Mouse (Mus musculus) ES-Bruce4 (cell line): ENCODE measurements at regions not wholly inside any gene's neighbourhood (a gene's known extent, or its start where the extent isn't known, plus 50 kb on each side); places are given as distances from the start of the nearest gene placed in this dataset.

ENCODE experiments used
- H3K27ac ChIP-seq: 2 replicates; pipeline ENCODE4 v1.5.1; 2012; ENCODE audit warnings: low read length, inconsistent platforms; ENCODE audit not compliant: insufficient read depth
- H3K27me3 ChIP-seq: 2 replicates; pipeline ENCODE4 v1.6.1; 2012; ENCODE audit warnings: mild to moderate bottlenecking, low read length, inconsistent platforms; ENCODE audit not compliant: control insufficient read depth, poor library complexity, insufficient read depth, severe bottlenecking
- H3K36me3 ChIP-seq: 2 replicates; pipeline ENCODE4 v1.6.1; 2012; ENCODE audit warnings: inconsistent platforms, mild to moderate bottlenecking, low read length, moderate library complexity; ENCODE audit not compliant: control insufficient read depth, poor library complexity, insufficient read depth, severe bottlenecking
- H3K4me1 ChIP-seq: one replicate; pipeline ENCODE4 v1.8.1; 2011; ENCODE audit warnings: low read length; ENCODE audit not compliant: control insufficient read depth, insufficient read depth
- H3K4me3 ChIP-seq: 2 replicates; pipeline ENCODE4 v1.5.1; 2011; ENCODE audit warnings: low read depth, mild to moderate bottlenecking, low read length
- H3K9ac ChIP-seq: 2 replicates; pipeline ENCODE4 v1.6.1; 2012; ENCODE audit warnings: low read depth, mild to moderate bottlenecking, inconsistent platforms; ENCODE audit not compliant: poor library complexity, severe bottlenecking
- H3K9me3 ChIP-seq: replicated peaks from 2 replicates; pipeline ENCODE4 v1.6.1; 2012; ENCODE audit warnings: mild to moderate bottlenecking, low read length, inconsistent platforms; ENCODE audit not compliant: control insufficient read depth, poor library complexity, insufficient read depth, severe bottlenecking
- CTCF ChIP-seq: IDR thresholded peaks from one replicate; pipeline ENCODE4 v1.8.1; 2011; ENCODE audit warnings: low read depth, low read length
- EP300 ChIP-seq: IDR thresholded peaks from 2 replicates; pipeline ENCODE4 v1.6.1; 2011; ENCODE audit warnings: low read depth, low read length; ENCODE audit not compliant: insufficient read depth
- POLR2A ChIP-seq: IDR thresholded peaks from one replicate; pipeline ENCODE4 v1.8.1; 2011; ENCODE audit warnings: low read length; ENCODE audit not compliant: insufficient read depth

DNA sequence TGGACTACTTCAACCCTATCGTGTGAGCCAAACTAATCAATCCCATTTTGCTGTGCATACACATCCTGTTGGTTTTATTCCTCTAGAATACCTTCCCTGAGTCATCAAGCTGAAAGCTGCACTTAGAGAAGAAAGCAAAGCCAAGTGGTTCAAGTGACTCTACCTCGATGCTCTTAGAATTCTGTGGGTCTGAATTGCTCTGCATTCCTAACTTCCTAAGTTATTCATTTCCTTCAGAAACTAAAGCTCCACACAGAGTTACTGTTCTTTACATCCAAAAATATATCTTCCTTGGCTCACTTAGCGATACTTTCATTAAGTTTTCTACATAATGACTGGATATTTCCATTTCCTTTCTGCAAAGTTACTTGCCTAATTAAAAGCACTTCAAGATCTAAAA lies 379.0 kb upstream of the Pkdcc start:
- no peak overlapping the region for H3K9ac ChIP-seq
- H3K27ac ChIP-seq = no peak overlapping the region
- H3K36me3 ChIP-seq = no peaks in the 10 kb centered on the region
- no peaks in the 10 kb centered on the region for H3K9me3 ChIP-seq
- no peaks in the 10 kb centered on the region for H3K4me1 ChIP-seq
- H3K27me3 ChIP-seq = no peaks in the 10 kb centered on the region; the same call in 1 of the 2 replicates
- TF ChIP-seq CTCF (no peak), POLR2A (no peak), EP300 (no peak)
- no peak overlapping the region for H3K4me3 ChIP-seq

DNA sequence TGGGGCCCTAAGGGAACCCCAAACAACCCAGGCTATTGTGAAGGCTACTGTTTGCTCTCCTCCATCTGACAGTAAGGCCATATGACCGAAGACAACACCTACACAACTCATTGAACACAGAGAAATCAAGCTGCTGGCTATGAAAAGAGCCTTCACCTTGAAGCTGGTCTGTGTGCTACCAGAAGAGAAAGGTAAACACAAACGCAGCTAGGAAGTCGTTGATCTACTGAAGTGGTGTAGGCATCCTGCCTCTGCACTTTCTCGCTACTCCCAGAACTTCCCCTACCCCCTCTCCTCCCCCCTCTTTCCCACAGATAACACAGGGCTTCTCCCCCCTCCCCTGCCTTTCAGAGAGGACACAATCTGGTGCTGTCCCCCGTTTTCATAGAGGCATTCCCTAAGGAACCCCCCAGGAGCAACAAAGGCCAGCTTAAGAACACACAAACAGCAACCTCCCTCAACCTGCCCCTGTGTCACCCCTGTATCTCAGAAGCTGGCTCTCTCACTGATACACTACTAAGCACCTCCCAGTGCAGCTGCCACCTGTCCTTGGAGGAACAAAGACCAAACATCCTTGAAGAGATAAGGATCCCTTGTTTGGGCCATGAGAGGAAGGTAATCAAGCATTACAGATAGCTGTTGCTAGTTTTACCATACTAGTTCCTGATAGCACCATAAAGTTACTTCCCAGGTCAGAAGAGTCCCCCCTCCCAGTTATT lies 368.2 kb upstream of the Pkdcc start:
- Histone ChIP-seq H3K27me3 (no peaks in the 10 kb centered on the region), H3K4me3 (no peak overlapping the region), H3K9ac (no peak overlapping the region), H3K4me1 (no peaks in the 10 kb centered on the region), H3K9me3 (no peaks in the 10 kb centered on the region), H3K27ac (no peak overlapping the region), H3K36me3 (no peaks in the 10 kb centered on the region)
- TF ChIP-seq EP300 = no peak
- TF ChIP-seq CTCF = no peak
- TF ChIP-seq POLR2A = no peak

DNA sequence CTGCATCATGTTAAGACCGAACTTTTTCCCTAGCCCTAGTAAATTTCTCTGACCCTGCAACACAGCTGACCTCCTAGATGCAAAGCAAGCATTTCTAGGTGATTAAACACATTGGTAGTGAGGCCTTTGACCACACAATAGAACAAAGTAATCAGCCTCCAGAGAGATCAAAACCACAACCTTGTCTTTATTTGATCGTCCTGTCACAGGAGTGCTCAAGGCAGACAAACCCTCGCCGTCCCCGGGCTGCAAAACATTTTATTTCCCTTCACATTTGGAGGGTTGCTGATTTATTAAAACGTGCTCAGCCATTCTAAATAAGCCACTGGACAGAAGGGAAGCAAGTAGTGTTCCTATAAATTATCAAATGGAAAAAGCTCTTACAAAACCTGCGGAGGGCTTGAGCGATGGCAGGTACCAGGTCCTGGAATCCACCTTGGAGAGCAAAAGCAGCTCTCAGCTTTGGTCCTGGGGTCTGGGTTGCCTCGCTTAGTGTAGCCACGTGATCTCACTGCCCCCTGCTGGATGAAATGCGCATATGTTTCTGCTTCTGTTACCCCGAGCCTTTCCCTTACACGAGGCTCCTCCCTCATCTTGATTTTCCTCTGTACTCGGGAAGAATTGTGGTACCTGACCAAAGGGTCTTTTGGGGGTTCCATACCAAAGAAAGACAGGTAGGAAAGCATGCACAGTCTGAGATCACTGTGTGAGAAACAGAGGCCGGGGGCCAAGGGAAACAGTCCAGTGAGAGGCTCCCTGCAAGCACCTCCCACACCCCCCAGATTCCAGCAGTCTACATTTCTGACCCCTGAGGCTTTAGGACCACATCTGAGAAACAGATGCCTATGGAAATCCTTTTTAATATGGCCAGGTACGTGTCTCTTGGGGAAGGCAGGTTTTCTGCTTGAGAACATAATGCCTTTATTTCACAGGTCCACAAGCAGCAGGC lies 357.6 kb upstream of the Pkdcc start:
- H3K27me3 ChIP-seq = no peaks in the 10 kb centered on the region; the same call in 1 of the 2 replicates
- no peak overlapping the region for H3K9ac ChIP-seq
- H3K4me3 ChIP-seq = no peak overlapping the region
- TF ChIP-seq CTCF (peak; percentile 81), EP300 (no peak)
- no peaks in the 10 kb centered on the region; the same call in 1 of the 2 replicates for H3K9me3 ChIP-seq
- no peak overlapping the region for H3K27ac ChIP-seq
- no peaks in the 10 kb centered on the region for H3K4me1 ChIP-seq
- no peaks in the 10 kb centered on the region for H3K36me3 ChIP-seq

DNA sequence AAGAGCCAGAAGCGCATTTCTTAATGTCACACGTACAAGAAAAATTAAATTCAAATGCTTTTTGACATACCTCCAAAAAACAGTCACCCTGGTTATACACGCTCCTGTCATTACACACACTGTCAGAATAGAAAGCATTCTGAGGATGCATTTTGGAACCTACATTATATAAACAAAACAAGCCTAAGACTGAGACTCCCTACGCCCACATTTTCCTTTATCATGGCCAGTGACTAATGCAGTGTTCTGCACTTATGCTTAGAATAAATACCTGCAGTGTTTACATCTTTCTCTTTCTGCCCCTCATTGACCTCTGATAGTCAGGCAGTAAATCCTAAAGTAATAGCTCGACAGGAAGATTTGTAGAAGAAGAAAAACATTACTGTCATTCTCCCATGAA lies 354.7 kb upstream of the Pkdcc start:
- Histone ChIP-seq H3K9ac (no peak overlapping the region), H3K27ac (no peak overlapping the region), H3K4me3 (no peak overlapping the region), H3K9me3 (no peaks in the 10 kb centered on the region), H3K36me3 (no peaks in the 10 kb centered on the region), H3K4me1 (no peaks in the 10 kb centered on the region), H3K27me3 (no peaks in the 10 kb centered on the region; the same call in 1 of the 2 replicates)
- TF ChIP-seq POLR2A (no peak), CTCF (no peak), EP300 (no peak)

DNA sequence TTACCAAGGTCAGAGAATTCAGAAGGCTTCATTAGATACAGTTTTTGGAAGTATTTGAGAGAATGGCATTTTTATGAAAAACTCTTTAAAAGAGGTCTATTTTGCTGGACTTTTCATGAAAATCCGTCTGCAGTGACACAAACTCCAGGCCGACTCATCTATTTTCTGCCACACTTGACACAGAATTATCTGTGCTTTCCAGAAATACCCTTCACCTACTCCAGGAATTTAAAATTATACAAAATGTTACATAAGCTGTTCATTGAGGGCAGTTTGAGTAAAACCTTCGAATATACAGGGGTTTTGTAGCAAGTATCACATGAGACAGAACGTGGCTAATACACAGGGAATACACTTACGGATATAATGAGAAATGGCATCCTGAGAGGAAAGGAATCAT lies 354.1 kb upstream of the Pkdcc start:
- H3K27ac ChIP-seq = no peak overlapping the region
- H3K4me1 ChIP-seq = no peaks in the 10 kb centered on the region
- no peak for TF ChIP-seq EP300
- TF ChIP-seq CTCF = no peak
- no peak for TF ChIP-seq POLR2A
- H3K9ac ChIP-seq = no peak overlapping the region
- H3K27me3 ChIP-seq = no peaks in the 10 kb centered on the region; the same call in 1 of the 2 replicates
- no peak overlapping the region for H3K4me3 ChIP-seq
- H3K9me3 ChIP-seq = no peaks in the 10 kb centered on the region
- H3K36me3 ChIP-seq = no peaks in the 10 kb centered on the region

DNA sequence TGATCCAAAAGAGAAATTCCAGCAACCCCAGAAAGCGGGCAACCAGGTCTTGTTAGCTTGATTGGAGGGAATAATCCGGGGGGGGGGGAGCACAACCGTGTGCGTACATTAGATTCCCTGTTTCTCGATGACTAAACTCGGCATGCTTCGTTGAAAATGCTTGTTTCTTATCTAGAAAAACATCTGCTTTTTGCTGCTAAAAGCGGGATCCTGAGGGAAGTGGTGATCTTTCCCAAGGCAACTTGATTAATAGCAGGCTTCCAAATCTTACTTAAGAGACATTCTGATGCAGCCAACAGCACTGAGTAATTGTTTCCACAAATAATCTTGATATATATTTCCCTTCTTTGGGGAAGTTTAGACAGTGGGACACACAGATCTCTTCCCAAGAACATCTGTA lies 338.0 kb upstream of the Pkdcc start:
- Histone ChIP-seq H3K4me1 (no peaks in the 10 kb centered on the region), H3K27ac (no peak overlapping the region), H3K36me3 (no peaks in the 10 kb centered on the region), H3K4me3 (no peak overlapping the region), H3K27me3 (no peaks in the 10 kb centered on the region), H3K9ac (no peak overlapping the region), H3K9me3 (no peaks in the 10 kb centered on the region)
- no peak for TF ChIP-seq CTCF
- no peak for TF ChIP-seq EP300
- TF ChIP-seq POLR2A = no peak
